Mouse (Mus musculus): ENCODE measurements at regions not wholly inside any gene's neighbourhood (a gene's known extent, or its start where the extent isn't known, plus 50 kb on each side); places are given as distances from the start of the nearest gene placed in this dataset.

GRCm38 (mm10) chr11:56243447-56243846 lies 202.6 kb upstream of the Nmur2 start:
- TF ChIP-seq CTCF (IDR thresholded peaks at IDR 0.05; ENCODE audit: low read depth), result no peak
- no peak for TF ChIP-seq EP300 (IDR thresholded peaks at IDR 0.05; ENCODE audit: low read depth)
